Mouse (Mus musculus) brain, embryonic 14.5 days (tissue): ENCODE data around the gene Macf1.

Experiments used
- CTCF ChIP-seq: fragments of 200-500 bp; IDR thresholded peaks from 2 replicates; pipeline ENCODE4 v1.5.1; 2012; ENCODE audit warnings: inconsistent platforms, mild to moderate bottlenecking, moderate library complexity, borderline replicate concordance; ENCODE audit not compliant: insufficient read depth, insufficient read length; ENCODE audit errors: extremely low read depth
- POLR2A ChIP-seq: fragments of 200-500 bp; IDR thresholded peaks from 2 replicates; pipeline ENCODE4 v1.6.1; 2012; ENCODE audit warnings: mild to moderate bottlenecking, inconsistent platforms, borderline replicate concordance; ENCODE audit not compliant: poor library complexity, insufficient read depth, insufficient read length, severe bottlenecking; ENCODE audit errors: extremely low read depth

GRCm38 (mm10) chr4:123584720-123585093 is 99.5 kb downstream of the Macf1 start:
- TF ChIP-seq CTCF = no peak
- TF ChIP-seq POLR2A = no peak
